Mouse (Mus musculus) colon, adult 2 months (tissue): Measurements from ENCODE around the gene Eya3. TPM values are rescaled to one million over a fixed set of nuclear protein-coding genes. Genes with fewer than 3 reads are reported as not detected.

Source experiments
- polyA plus RNA-seq: library from polyadenylated mRNA; depleted of rRNA; stranded (reverse); fragments of >200 nt; gene quantifications from 2 replicates; pipeline ENCODE4 v1.2.3, GENCODE M21; 2012; rRNA removed

Eya3 gene
- polyA plus RNA-seq, result 16.8 and 17.1 TPM in 2 replicates

DNA sequence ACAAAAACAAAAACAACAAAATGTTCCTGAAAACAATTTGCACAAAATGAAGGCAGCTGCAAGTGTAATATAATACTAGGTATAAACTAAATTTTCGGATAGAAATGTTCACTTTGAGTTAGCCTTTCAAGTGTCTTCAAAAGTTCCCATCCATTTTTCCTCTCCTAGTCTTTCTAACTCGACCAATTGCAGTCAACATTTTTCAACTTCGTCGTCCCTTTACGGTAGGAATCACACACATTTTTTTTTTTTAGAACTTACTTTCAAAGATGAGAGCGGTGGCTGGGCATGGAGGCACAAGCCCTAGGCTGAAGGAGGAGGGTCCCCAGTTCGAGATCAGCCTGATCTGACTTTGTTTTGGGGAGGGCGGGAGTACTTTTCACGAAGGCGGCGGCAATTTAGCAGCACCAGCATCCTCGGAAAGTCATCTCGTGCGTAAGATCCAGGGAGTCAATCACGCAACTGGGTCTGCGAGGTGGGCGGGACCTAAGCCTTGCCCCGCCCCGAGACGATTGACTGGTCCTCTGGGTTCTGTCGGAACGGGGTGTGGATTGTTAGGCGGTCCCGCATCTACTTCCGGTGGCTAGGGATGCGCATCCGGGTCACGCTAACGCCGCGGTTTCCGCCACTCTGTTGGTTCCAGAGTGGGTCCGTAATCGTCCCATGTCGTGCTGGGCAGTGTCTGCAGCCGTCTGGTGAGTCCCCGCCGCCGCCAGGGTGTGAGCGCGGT lies at the start of gene Eya3:
TSS of gene Eya3 (plus strand) at position 527 of the 730 bp plus-strand sequence.

DNA sequence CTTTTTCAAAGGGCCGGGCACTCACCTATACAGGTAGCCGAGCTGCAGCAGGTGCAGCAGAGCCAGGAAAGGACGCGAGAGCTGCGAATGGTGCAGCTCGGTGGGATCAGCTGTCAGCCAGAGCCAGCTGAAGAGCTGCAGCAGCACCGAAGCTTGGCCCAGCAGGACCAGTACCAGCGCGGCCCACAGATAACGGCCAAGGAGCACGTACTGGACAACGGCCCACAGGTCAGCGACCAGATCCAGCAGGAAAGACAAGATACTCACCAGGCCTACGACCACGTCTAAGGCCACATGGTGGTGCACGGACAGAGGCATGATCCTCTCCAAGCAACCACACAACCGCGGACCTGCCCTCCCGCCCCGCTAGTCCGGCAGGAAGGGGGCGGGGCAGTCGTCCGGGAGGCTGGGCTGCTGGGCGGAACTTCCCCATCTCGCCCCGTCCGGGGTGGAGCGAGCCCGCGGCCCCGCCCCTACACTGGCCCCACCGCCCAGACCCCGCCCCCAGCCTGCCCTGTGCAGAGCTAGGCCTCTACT lies 93.4 kb downstream of the Eya3 start, which contains the start of gene Xkr8:
TSS of gene Xkr8 (minus strand) at position 399 of the 537 bp plus-strand sequence.

DNA sequence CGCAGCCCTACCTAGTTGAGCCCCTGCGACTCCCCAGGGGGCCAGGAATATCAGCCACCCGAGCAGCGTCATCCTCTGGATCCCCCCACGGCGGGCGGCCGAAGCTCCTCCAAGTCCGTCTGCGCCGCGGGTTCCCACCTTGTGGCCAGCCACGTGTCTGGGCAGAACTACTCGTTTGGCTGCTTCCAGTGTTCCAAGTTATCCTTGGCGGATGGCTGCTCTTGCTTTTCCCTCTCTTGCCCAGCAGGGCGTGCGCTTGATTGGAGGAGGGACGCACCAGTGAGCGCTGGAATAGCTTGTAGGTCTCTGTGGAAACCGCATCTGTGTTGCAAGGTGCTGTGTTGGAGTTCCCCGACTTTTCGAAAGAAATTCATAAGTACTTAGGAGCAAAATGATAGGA lies 118.2 kb downstream of the Eya3 start, which contains the start of gene Smpdl3b:
TSS of gene Smpdl3b (minus strand) at position 279 of the 400 bp plus-strand sequence.

GRCm38 (mm10) chr4:132767914-132768876 lies 129.4 kb downstream of the Eya3 start, which contains the start of gene Rpa2:
Gene Rpa2, plus strand, starts transcription at chr4:132768332.

Other genes starting within 250 kb of the Eya3 start
- gene Phactr4, start 216.5 kb upstream of the Eya3 start, polyA plus RNA-seq, result 10.0 and 11.8 TPM in 2 replicates
- gene Med18, start 175.1 kb upstream of the Eya3 start, polyA plus RNA-seq, result 2.7 and 3.7 TPM in 2 replicates
- 11.0 and 12.6 TPM in 2 replicates for gene Sesn2, start 128.5 kb upstream of the Eya3 start, polyA plus RNA-seq
- 144 and 165 TPM in 2 replicates for gene Atpif1, start 105.3 kb upstream of the Eya3 start, polyA plus RNA-seq
- 10.1 and 13.4 TPM in 2 replicates for gene Dnajc8, start 103.4 kb upstream of the Eya3 start, polyA plus RNA-seq
- gene Ptafr, start 74.9 kb upstream of the Eya3 start, polyA plus RNA-seq, result 4.0 and 5.9 TPM in 2 replicates
- 1.7 and 4.3 TPM in 2 replicates for gene Xkr8, start 93.6 kb downstream of the Eya3 start, polyA plus RNA-seq
- gene Smpdl3b, start 118.3 kb downstream of the Eya3 start, polyA plus RNA-seq, result 6.8 and 8.0 TPM in 2 replicates
- gene Rpa2, start 129.3 kb downstream of the Eya3 start, polyA plus RNA-seq, result 7.3 and 11.6 TPM in 2 replicates
- gene Themis2, start 157.4 kb downstream of the Eya3 start, polyA plus RNA-seq, result 3.5 and 3.7 TPM in 2 replicates
- 17.0 and 17.8 TPM in 2 replicates for gene Ppp1r8, start 204.2 kb downstream of the Eya3 start, polyA plus RNA-seq
- gene Stx12, start 245.5 kb downstream of the Eya3 start, polyA plus RNA-seq, result 13.7 and 14.3 TPM in 2 replicates